Mouse (Mus musculus) cerebellum, postnatal 36 days (tissue): ENCODE measurements at regions not wholly inside any gene's neighbourhood (a gene's known extent, or its start where the extent isn't known, plus 50 kb on each side); places are given as distances from the start of the nearest gene placed in this dataset.
"Not testable (repeated sequence)": the region's sequence is repeated elsewhere in the genome, so short reads cannot be mapped to it uniquely, and the experiment has no call there.

Experiments
- DNase-seq, 2 experiments: peaks; one replicate each; pipeline ENCODE4 v3.0.0; 2021 to 2022; ENCODE audit warnings: mixed read lengths in 2 of 2

DNA sequence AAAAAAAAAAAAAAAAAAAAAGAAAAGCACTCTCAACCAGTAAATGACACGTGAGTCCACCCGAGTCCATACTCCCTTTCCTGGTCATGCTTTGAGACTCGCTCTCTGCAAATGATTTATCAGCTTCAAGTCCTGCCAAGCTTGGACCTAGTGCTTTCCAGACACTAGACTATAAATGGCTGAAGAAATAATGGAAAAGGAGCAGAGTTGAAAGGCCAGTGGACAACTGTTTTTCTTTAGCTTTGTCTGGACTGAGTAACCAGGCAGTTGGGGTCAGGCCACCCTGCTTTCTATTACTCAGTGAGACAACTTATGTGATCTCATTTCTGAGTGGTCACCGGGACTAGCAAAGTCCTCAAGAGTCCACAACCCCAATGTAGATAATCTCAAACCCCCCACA lies 112.9 kb downstream of the Kcns3 start:
- no peak for DNase-seq

- no peak for DNase-seq
Observed at GRCm38 (mm10) chr12:11020571-11021545, 130.0 kb downstream of the Kcns3 start.

GRCm38 (mm10) chr12:11011159-11011558 lies 139.7 kb downstream of the Kcns3 start:
- DNase-seq: no peak

DNA sequence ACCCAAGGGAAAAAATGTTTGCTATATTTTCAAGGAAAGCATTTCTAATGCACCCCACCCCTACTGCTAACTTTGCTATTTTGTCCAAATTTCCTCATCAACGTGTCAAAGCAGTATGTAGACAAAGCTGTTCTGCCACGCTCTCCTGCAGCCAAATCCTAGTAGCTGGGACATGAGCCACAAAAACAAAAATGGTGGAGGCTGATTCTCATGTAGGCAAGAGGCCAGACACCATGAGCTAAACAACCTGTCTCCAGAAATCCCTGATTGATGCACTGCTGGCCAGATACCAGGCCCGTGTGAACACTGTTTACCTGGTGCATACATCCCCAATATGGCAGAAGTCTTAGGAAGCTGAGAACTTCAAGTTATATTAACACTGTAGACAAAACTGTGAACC lies 166.6 kb downstream of the Kcns3 start:
- no peak for DNase-seq

DNA sequence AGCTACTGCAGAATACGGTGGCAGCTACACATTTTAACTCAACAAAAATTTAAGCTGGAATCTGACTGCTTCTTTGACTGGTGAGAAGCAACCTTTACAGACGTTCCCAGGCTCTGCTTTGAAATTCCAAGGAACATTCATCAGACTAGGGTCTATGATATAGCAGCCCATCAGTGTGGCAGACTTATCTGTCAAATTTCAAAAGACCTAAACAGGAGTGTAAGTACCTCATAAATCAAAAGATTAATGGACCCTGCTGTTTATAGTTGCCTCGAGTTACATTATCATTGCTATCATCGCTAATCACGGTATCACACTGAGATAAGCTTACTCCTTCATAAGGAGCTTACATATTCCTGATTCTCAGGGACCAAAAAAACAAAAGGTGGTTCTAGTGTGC lies 201.7 kb downstream of the Kcns3 start:
- DNase-seq: no peak

DNA sequence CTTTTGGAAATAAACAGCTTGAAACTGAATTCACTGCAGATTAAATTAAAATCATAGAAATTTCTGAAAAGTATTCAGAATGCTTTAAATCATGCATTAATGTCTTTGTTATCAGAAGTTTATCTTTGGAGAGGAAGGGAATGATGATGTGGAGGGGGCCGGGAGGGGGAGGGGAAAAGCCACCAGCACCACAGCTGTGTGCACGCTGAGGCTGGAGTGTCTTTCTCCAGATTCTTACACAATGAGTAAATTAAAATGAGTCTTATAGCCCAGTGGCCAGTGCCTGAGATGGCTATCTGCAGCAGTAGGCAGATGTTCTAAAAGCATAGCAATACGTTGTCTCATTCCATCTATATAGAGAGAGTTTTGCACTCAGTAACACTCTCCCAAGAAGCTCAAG lies 209.8 kb downstream of the Kcns3 start:
- DNase-seq: no peak

GRCm38 (mm10) chr12:10900054-10900453 lies 250.8 kb downstream of the Kcns3 start:
- not testable (repeated sequence) for DNase-seq

- no peak for DNase-seq
Observed at GRCm38 (mm10) chr12:10878791-10879190, 272.1 kb downstream of the Kcns3 start.

DNA sequence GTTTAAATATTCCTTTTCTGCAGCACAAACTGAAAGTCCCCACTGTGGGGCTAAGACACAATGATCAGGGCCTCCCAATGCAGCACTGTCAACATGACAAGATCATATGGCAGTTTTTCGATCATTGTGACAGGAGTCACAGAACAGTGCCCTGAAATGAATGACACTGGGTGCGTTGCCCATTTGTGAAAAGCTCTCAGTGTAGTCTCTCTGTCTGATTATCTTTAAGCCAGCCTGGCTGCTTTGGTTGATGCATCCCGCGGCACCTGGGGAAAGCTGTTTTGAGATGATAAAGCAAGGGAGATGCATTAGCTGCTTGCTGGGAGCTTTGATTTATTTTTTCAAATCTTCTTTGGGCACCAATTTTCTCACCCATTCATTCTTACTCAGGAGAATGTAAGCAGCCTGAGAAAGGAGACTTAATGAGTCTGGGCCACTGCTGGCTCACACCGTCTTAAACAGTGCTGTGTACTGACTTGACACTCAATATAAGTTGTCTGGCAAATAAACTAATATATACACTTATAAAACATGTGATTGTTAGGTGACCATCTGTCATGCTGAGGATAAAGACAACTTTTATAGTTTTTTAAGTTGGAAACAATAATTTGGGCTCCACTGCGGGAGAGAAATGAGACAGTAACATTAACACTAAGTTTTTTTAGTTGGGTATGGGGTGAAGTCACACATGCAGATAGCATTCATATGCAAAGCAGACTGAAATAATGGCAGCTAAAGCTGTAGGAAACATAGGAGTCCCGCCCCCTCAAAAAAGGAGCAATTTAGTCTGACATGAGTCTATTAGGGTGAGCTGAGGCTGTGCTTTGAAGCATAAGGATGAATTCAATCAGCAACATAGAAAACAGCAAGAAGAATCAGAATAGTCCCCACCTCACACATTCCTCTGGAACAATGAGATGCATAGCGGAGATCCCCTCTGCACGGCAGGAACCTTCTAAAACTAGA lies 276.0 kb downstream of the Kcns3 start:
- DNase-seq: no peak

DNA sequence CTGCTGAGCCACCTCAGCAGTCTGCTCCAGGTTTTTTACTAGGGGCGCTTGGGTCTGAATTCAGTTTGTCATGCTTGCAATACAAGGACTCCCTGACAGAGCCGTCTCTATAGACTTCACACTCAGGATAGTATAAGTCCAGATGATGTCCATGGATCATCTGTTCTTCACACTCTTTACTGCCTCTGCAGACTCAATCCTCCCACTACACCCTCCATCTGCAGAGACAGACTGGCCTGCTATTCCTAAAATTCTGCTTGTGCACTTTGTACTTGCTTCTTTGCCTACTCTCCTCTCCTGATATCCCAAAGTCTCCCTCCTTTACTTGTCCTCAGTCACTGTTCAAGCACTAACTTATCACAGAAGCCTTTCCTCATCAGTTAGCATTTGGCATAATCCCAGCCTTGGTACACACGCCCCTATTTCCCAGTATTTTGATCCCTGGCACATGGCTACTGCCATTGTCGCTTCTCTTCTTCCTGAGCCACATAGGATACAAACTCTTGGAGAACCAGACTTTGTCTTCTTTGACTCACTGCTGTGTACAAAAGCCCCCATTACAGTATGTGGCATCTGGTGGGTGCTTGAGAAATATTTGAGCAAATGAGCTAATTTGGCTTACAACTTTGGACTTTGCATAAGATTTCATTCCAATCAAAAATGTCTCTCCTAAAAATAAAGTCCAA lies 277.0 kb downstream of the Kcns3 start:
- no peak for DNase-seq

- peak; percentile 3 to 7 for DNase-seq
Observed at GRCm38 (mm10) chr12:10867674-10868635, 282.9 kb downstream of the Kcns3 start.

DNA sequence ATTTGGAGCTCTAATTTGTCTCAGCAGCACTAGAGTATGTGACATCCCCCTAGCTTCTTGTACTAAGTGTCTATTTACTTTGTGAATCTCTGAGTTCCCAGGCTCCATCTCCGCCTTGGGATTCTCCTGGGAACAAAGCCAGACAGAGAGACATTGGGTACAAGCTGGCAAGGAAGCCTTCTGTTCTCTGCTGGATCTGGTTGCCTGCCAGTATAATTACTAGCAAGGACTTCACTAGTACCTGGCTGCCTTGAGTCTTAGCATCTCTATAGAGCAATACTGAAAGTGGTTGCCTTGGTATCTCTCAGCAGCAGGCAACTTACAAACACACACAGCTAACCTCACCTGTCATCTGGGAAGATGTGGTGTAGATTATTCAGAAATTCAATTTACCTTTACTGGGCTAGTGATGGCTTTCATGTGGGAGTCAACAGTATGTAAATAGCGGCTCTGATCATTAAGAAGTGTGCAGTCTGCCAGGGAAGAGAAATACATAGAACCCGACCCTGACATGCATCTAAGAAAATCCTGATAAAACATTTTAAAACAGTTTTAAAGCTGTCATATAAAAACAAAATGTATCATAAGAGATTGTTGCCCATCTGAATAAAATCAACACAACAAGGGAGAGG lies 283.8 kb downstream of the Kcns3 start:
- peak; percentile 44 to 62 for DNase-seq

DNA sequence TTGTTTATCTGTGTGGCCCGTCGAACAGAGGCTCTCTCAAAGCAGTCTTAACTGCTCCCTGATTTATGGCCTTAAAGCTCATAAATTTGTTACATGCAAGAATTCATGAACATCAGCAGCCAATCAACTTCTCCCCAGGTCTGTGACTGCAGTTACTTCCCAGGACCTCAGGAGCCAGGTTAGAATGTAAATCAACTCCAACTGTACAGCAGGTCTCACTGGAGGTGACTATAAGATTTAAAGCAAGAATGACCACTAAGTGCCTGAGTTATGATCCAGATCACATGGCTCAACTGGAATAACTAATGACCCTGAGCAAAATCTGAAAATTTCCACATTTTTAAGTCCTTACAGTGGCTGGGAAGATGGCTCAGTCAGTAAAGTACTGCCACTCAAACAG lies 285.6 kb downstream of the Kcns3 start:
- no peak for DNase-seq

DNA sequence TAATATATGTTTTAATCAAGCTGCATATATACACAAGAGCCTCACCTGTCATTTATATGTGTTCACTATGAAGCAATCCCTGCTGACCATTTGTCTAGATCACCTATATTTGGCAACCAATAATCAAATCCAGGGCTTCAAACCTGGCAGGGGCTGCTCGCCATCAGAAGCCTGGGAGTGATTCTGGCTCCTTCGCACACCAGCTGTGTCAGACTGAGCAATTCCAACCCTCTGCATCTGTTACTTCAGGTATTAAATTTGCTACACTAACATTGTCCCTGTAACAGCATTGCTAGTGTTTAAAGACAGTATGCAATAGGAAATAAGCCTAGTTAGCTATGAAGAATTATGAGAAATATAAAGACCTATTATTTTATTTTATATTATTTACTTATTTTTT lies 330.5 kb downstream of the Kcns3 start:
- DNase-seq: no peak

GRCm38 (mm10) chr12:10818083-10818482 lies 332.8 kb downstream of the Kcns3 start:
- DNase-seq: peak in 1 of 2 experiments; percentile 2

GRCm38 (mm10) chr12:10817516-10817915 lies 333.3 kb downstream of the Kcns3 start:
- DNase-seq: no peak

- DNase-seq: no peak
Observed at GRCm38 (mm10) chr12:10810597-10810996, 340.3 kb downstream of the Kcns3 start.

GRCm38 (mm10) chr12:10804491-10804890 lies 346.4 kb downstream of the Kcns3 start:
- DNase-seq: no peak
